Mouse (Mus musculus) ES-E14 (cell line): ENCODE results near the gene Rpn1.

Experiments used
- HCFC1 ChIP-seq: IDR thresholded peaks from 2 replicates; pipeline ENCODE4 v1.6.1; 2012; ENCODE audit warnings: low read length, inconsistent platforms, borderline replicate concordance; ENCODE audit not compliant: insufficient read depth
- MAFK ChIP-seq: IDR thresholded peaks from 2 replicates; pipeline ENCODE4 v1.6.1; 2014; ENCODE audit warnings: mild to moderate bottlenecking, low read depth, low read length, inconsistent platforms; ENCODE audit not compliant: insufficient read depth
- ZNF384 ChIP-seq: IDR thresholded peaks from 2 replicates; pipeline ENCODE4 v1.6.1; 2012; ENCODE audit warnings: low read depth, low read length, inconsistent platforms

DNA sequence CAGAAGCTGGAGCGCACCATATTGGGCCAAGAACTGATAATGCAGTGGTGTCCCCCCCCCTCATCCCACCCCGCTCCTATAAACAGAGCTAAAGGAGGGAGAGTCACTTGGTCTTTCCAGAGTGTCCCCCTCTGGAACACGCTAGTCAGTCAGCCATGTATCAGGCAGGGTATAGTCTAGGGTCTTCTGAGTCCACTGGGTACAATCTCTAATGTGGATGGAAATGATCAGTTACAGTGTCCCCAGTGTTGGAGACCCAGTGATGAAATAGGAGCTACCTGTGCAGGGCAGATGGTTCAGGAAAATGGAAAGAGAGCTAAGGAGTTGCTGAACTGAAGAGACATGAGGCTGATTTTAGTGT, 38.9 kb upstream of the Rpn1 start:
- TF ChIP-seq ZNF384 (no peak), MAFK (no peak), HCFC1 (no peak)
